Mouse (Mus musculus) cortical plate, adult 2 months (tissue): ENCODE measurements around the gene Hcn1.

Experiments used
- CTCF ChIP-seq: fragments of 200-500 bp; IDR thresholded peaks from 2 replicates; pipeline ENCODE4 v1.5.1; 2011; ENCODE audit warnings: mild to moderate bottlenecking, control low read depth, low read length; ENCODE audit not compliant: insufficient read depth; ENCODE audit errors: extremely low read depth
- POLR2A ChIP-seq: fragments of 200-500 bp; IDR thresholded peaks from 2 replicates; pipeline ENCODE4 v1.6.1; 2011; ENCODE audit warnings: mild to moderate bottlenecking, low read length, control low read depth; ENCODE audit not compliant: insufficient read depth; ENCODE audit errors: extremely low read depth

GRCm38 (mm10) chr13:117604971-117605750 lies 3.0 kb downstream of the Hcn1 start:
- TF ChIP-seq CTCF (no peak), POLR2A (no peak)
